Mouse (Mus musculus): ENCODE measurements around the gene Cdsn. TPM values are rescaled to one million over a fixed set of nuclear protein-coding genes. Genes with fewer than 3 reads are reported as not detected.

The Cdsn gene
- total RNA-seq, 2 experiments from 2014 or later, result not detected

DNA sequence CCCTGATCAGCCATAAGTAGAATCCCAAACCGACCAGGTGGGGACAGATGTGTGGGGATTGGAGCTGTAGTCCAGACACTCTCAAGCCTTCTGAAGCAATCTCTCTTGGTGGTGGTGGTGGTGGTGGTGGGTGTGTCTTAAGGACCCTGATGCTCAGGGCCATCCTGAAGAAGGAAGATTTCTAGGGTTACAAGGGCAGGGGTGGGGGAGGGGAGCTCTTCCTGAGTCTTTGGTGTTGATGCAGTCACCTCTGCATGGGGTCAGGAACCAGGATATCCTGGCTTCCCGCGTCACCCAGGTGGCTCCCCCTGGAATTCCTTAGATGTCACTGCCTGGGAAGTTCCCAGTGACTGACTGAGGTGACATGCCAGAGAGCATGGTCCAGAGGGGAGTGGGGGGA lies 19.6 kb upstream of the Cdsn start:
- no peak for ATAC-seq (replicated peaks; ENCODE audit: low FRiP score, low TSS enrichment, poor library complexity, severe bottlenecking)

- no peak for ATAC-seq (replicated peaks; ENCODE audit: low FRiP score, low TSS enrichment, poor library complexity, severe bottlenecking)
These were observed 19.0 kb upstream of the Cdsn start, which contains the start of gene Psors1c2 for GRCm38 (mm10) chr17:35532901-35533300. Psors1c2 (plus strand) TSS chr17:35533201.

DNA sequence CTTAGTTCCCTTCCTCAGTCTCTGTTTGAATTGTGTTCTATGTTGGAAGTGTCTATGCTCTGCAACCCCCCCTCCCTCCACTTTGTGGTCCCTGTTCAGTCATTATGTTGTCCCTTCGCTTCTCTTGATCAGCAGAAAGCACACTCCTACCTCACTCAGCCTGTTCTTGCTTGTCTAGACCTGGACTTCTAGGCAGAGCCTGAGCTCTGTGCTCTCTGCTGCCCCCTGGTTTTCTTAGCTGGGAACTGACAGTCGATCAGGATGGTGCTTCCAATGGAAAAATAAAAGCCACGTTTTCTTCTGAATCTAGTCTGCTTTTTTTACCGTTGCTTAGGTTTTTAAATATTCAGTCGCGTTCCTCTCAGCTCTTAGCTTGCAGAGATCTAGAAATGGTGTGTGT lies 17.6 kb upstream of the Cdsn start:
- ATAC-seq (replicated peaks; ENCODE audit: low FRiP score, low TSS enrichment, poor library complexity, severe bottlenecking), result peak; percentile 81

- no peak for ATAC-seq (replicated peaks; ENCODE audit: low FRiP score, low TSS enrichment, poor library complexity, severe bottlenecking)
These were observed 14.5 kb upstream of the Cdsn start for GRCm38 (mm10) chr17:35537421-35537820.

DNA sequence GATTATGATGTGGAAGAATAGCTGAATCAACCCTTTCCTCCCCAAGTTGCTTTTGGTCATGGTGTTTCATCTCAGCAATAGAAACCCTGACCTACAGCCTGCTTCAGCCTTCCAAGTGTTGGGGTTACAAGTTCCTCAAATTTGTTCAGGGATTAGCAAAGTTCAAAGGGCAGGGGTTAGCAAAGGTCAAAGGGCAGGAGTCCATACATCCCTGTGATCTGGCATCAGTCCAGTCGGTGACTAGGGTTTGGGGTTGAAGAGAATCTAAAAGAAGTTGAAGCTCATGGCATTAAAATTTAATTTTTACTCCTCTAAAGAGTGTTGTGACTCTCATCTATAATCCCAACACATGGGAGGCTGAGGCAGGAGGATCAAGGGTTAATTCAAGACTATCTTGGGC lies 13.5 kb upstream of the Cdsn start:
- no peak for ATAC-seq (replicated peaks; ENCODE audit: low FRiP score, low TSS enrichment, poor library complexity, severe bottlenecking)

DNA sequence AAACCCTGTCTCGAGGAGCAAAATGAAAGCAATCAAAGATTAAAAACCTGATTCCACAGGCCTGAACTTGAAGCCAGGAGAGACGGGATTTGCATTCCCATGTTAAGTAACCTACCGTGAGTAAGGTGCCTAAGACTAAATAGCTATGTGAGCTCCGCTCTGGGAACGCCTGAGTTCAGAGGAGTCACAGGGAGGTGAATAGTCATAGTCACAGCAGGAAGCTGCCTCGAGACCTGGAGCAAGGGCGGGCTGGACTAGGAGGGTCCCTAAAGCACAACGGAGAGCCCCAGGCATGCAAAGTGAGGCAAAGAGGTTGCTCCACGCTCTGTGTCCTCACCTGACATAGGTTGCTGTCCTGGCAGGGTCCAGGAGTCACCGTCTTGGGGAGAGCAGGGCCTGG lies 12.4 kb upstream of the Cdsn start:
- ATAC-seq (replicated peaks; ENCODE audit: low FRiP score, low TSS enrichment, poor library complexity, severe bottlenecking), result no peak

- ATAC-seq (replicated peaks; ENCODE audit: low FRiP score, low TSS enrichment, poor library complexity, severe bottlenecking), result no peak
These were observed 9.0 kb upstream of the Cdsn start for GRCm38 (mm10) chr17:35542761-35543411.

DNA sequence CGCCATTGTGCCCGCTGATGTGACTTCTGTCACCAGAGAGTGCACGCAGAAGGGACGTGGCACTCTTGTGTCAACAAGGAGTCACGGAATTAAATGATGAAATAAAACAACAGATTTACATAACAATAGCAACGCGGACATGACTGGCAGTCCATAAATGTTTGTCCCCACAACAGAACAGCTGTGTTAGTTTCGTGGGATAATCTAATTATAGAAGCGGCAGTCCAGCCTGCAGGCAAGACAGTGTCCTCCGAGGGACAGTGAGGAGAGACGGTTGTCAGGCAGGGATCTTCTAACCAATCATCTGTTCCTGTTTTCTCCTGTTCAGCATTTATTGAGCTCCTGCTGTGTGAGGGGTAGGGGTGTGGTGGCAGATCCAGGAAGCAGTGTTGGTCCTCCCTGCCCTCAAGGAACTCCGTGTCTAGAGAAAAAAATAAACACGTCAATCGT lies 8.5 kb upstream of the Cdsn start:
- ATAC-seq (replicated peaks; ENCODE audit: low FRiP score, low TSS enrichment, poor library complexity, severe bottlenecking), result no peak

DNA sequence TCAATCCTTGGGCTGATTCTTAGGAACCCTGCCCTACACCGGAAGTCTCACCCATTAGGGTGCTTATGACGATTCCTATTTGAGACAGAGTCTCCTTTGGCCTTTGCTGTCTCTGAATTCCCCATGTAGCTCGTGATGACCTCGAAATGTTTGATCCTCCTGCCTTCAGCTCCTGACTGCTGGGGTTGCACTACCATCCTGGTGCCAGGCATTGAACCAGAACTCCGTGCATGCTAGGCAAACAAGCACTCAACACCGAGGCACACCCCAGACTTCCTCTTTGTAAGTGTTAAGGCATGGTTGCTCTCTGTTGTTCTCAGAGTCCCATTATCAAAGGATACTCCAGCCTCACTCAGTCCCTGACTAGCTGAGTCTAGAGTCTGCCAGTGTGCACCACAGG lies 7.9 kb upstream of the Cdsn start:
- ATAC-seq (replicated peaks; ENCODE audit: low FRiP score, low TSS enrichment, poor library complexity, severe bottlenecking), result no peak

DNA sequence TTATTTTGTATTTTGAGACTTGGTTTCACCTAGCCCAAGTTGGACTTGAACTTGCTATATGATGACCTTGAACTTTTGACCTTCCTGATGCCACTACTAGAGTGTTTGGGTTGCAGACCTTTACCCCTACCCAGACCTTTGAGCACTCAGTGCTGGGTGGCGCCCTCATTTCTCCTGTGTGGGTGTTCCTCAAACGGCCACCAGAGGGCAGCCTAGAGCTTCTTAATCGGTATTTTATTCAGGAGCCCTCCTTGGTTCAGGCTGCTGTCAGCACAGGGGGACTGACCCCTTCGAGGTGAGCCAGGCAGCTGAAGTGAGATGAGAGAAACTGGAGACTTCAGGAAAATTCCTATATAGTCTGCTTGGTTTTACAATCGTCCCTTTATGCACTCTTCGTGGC lies 7.2 kb upstream of the Cdsn start:
- peak; percentile 39 for ATAC-seq (replicated peaks; ENCODE audit: low FRiP score, low TSS enrichment, poor library complexity, severe bottlenecking)

GRCm38 (mm10) chr17:35547465-35547864 lies 4.5 kb upstream of the Cdsn start:
- no peak for ATAC-seq (replicated peaks; ENCODE audit: low FRiP score, low TSS enrichment, poor library complexity, severe bottlenecking)

GRCm38 (mm10) chr17:35548636-35549035 lies 3.3 kb upstream of the Cdsn start:
- ATAC-seq (replicated peaks; ENCODE audit: low FRiP score, low TSS enrichment, poor library complexity, severe bottlenecking), result no peak

DNA sequence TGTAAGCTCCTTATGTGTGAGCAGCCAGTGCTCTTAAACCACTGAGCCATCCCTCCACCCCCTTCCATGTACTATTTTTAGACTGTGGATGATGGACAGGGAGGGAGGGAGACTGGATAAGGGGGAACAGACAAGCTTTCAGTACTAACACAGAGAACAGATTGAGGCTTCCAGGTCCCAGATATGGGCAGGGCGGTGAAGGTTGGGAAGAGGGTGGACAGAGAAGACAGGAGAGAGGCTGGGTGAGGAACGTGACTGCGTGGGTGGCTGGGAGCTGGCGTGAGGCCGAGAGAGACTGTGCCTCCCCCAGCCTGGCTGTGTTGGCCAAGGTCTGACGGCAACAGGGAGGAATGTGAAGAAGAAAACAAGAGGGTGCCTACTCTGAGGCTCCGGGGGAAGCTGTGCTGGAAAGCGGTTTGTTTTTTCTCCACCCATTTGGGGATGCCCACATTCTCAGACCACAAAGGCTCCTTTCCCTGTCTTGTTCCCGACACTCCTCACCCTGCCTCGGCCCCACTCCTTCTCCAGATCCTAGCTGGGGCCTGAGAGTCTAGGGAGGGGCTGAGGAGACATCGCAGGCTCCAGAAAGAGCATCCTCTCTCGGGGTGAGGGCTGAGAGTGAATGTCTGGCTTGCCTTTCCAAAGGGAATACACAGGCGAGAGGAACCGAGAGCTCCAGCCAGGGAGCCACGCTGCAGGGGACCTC lies 2.3 kb upstream of the Cdsn start:
- ATAC-seq (replicated peaks; ENCODE audit: low FRiP score, low TSS enrichment, poor library complexity, severe bottlenecking), result no peak

GRCm38 (mm10) chr17:35550143-35550494 lies 1.8 kb upstream of the Cdsn start:
- ATAC-seq (replicated peaks; ENCODE audit: low FRiP score, low TSS enrichment, poor library complexity, severe bottlenecking), result no peak

DNA sequence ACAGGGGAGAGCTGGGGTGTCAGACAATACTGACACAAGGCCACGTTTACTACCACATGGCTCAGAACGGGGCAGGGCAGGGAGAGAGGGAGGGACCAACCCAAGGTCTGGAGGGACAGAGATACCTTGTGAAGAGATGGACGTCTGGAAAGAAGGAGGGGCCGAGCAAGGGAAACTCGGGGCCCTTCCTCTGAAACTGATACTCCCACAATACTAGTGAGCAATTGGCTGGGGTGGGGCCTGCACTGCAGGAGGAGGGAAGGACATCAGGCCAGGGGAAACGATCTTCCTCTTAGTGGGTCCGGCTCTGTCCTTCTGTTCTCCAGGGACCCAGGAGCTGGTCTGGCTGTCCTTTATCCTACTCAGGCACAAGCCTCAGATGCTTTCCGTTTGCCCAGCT lies 1.1 kb upstream of the Cdsn start:
- no peak for ATAC-seq (replicated peaks; ENCODE audit: low FRiP score, low TSS enrichment, poor library complexity, severe bottlenecking)

DNA sequence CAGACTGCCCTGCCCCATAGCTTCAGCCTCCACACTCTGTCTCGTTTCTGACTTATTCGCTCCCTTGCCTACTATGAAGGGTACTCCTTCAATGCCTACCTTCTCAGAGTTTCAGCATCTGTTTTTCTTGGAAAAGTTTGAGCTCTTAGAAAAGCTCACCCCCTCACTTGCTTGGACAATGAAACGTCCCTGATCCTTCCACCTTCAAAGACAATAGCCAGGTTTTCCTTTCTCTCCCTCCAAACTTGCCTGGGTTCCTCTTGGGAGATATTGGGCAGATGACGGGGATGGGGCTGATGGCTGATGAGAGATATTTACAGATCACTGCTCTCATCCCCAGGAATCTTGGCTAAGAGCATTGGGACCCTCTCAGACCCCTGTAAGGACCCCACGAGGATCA lies 2.4 kb downstream of the Cdsn start:
- no peak for ATAC-seq (replicated peaks; ENCODE audit: low FRiP score, low TSS enrichment, poor library complexity, severe bottlenecking)

GRCm38 (mm10) chr17:35554761-35555397 lies 3.0 kb downstream of the Cdsn start:
- no peak for ATAC-seq (replicated peaks; ENCODE audit: low FRiP score, low TSS enrichment, poor library complexity, severe bottlenecking)

DNA sequence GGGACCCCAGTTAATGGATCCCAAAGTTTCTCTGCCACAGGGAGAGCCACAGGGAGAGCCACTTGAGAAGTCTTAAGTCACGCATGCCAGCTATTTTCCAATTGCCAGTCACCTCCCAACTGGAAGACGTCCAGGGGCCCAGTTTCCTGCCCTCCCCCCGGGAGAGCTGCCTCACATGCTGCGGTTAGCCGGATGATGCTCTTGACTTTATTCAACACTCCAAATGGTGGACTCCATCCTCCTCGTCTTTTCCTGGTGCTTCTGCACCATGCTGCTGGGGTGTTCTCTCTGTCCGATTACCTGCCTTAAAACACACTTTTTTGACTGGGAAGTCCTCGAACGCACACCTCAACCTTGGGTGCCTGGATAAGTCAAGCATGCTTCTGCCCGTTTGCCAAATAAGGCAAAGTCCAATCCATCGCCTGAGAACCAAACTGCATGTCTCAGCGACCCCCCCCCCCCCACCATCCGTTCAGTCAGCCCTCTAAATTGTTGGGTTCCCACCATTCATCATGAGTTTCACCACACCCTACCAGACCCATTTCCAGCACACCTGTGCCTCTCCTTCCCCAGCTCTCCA lies 4.3 kb downstream of the Cdsn start:
- ATAC-seq (replicated peaks; ENCODE audit: low FRiP score, low TSS enrichment, poor library complexity, severe bottlenecking), result no peak

DNA sequence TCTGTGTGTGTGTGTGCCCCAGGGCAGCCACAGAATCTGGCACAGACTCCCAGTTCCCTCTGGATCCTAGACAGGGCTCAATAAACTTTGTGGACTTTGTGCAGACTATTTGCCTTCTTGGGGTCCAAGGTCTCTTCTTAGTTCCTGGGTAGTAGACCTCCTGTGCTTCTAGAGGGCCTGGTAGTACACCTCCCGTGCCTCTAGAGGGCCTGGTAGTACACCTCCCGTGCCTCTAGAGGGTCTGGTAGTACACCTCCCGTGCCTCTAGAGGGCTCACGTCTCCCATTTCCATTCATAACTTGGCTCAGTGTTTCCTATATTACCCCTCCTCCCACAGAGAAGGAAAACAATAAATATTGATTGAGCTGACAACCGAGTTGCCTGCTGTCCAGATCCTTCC lies 4.9 kb downstream of the Cdsn start:
- ATAC-seq (replicated peaks; ENCODE audit: low FRiP score, low TSS enrichment, poor library complexity, severe bottlenecking), result peak; percentile 86

- no peak for ATAC-seq (replicated peaks; ENCODE audit: low FRiP score, low TSS enrichment, poor library complexity, severe bottlenecking)
These were observed 5.4 kb downstream of the Cdsn start for GRCm38 (mm10) chr17:35557351-35557750.

- ATAC-seq (replicated peaks; ENCODE audit: low FRiP score, low TSS enrichment, poor library complexity, severe bottlenecking), result no peak
These were observed 6.3 kb downstream of the Cdsn start for GRCm38 (mm10) chr17:35558216-35558615.

Data from megakaryocyte-erythroid progenitor cell, adult 5-6 weeks (primary cell).